Mouse (Mus musculus): ENCODE data around the gene Nxt2.
A peak's percentile ranks its signal among the peaks of the same experiment; 100 is the strongest.
"Not testable (repeated sequence)": the region's sequence is repeated elsewhere in the genome, so short reads cannot be mapped to it uniquely, and the experiment has no call there.

Gene Nxt2

DNA sequence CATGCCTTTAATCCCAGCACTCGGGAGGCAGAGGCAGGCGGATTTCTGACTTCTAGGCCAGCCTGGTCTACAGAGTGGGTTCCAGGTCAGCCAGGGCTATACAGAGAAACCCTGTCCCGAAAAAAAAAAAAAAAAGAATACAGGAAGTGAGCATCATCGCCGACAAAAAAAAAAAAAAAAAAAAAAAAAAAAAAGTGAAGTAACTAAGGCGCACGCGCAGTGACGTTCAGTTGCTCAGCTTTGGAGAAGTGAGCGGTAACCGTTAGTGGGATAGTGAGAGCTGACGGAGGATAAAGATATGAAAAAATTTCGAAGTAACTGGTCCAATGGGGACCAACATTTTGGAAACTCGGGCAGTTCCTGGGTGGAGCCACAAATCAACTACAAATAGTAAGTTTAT, at the start of gene Nxt2:
Nxt2 (plus strand) TSS at position 229 of the 400 bp plus-strand sequence.
- DNase-seq = no peak

GRCm38 (mm10) chrX:142176981-142177380, 49.6 kb upstream of the Nxt2 start:
- no peak for DNase-seq

GRCm38 (mm10) chrX:142182026-142182425, 44.5 kb upstream of the Nxt2 start:
- no peak for DNase-seq

DNA sequence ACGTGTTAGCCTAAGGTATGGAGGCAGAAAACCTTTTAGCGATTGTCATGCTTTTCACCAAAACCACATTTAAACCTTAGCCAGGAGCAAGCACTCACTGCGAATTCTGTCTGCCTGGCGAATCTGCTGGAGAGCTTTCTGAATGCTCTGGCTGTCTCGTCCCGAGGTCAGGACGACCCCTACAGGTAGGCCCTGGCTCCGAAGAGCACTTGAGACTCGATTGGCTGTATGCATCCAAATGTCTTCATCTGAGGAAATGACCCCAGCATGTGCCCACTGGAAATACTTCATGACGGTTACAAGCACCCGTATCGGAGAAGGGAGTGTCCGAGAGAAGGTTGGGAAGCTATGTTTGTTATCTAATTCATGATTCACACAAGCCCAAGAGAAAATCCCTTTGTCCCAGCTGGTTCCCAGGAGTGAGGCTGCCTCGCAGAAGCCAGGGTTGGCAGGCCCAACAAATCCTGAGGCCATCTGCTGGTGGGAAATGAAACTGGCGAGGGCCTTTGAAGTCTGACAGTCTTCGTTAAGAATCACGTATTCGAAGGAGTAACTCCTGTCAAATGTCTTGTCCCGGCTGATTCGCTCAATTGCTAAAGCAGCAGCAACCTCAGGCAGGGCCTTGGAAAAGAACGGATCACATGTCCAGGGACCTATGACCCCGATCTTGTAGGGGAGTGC, 37.4 kb upstream of the Nxt2 start:
- DNase-seq = no peak

- DNase-seq = no peak
Measured at GRCm38 (mm10) chrX:142190355-142190754, 36.2 kb upstream of the Nxt2 start.

- no peak for DNase-seq
Measured at GRCm38 (mm10) chrX:142194420-142194819, 32.1 kb upstream of the Nxt2 start.

- no peak for DNase-seq
Measured at GRCm38 (mm10) chrX:142195551-142195950, 31.0 kb upstream of the Nxt2 start.

- DNase-seq = no peak
Measured at GRCm38 (mm10) chrX:142196831-142197230, 29.7 kb upstream of the Nxt2 start, which contains the start of gene Gucy2f. TSS of gene Gucy2f (minus strand) at chrX:142196931.

GRCm38 (mm10) chrX:142200295-142200694, 26.3 kb upstream of the Nxt2 start:
- DNase-seq = peak; percentile 7

- DNase-seq = peak; percentile 31
Measured at GRCm38 (mm10) chrX:142227398-142228054, 956 bp downstream of the Nxt2 start.

DNA sequence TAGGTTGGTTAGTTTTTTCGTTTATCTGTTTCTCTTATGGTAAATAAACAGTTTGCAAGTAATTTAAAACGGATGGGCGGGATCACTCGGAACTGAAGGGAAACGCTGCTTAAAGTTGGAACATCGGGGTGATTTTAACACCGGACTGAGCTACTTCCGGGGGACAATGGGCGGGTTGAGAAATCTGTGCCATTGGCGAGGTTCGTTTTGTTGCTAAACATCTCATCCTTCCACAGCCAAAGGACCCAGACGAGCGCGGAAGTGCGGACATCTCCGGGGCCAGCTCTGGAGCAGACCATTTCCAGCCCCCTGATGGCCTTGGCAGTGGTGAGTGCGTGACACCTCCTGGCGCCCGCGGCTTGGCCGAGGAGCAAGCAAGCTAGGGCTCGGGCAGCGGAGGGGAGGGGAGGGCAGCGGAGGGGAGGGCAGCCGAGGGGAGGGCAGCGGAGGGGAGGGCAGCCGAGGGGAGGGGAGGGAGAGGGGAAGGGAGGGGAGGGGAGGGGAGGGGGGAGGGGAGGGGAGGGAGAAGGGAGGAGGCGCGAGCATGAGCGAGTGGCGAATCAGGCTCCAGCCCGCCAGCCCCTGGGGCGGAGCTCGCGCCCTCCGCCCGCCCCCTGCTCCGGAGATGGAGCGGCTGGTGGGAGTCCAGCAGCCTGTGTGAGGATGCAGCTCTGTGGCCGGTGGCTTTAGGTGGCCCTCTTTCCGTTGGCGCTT, 1.6 kb downstream of the Nxt2 start:
- DNase-seq = peak; percentile 74

GRCm38 (mm10) chrX:142228769-142229158, 2.2 kb downstream of the Nxt2 start:
- no peak for DNase-seq

- DNase-seq = not testable (repeated sequence)
Measured at GRCm38 (mm10) chrX:142236146-142236545, 9.6 kb downstream of the Nxt2 start.

- DNase-seq = no peak
Measured at GRCm38 (mm10) chrX:142237101-142237500, 10.5 kb downstream of the Nxt2 start.

- no peak for DNase-seq
Measured at GRCm38 (mm10) chrX:142245682-142246327, 19.2 kb downstream of the Nxt2 start.

- no peak for DNase-seq
Measured at GRCm38 (mm10) chrX:142250008-142250736, 23.6 kb downstream of the Nxt2 start.

DNA sequence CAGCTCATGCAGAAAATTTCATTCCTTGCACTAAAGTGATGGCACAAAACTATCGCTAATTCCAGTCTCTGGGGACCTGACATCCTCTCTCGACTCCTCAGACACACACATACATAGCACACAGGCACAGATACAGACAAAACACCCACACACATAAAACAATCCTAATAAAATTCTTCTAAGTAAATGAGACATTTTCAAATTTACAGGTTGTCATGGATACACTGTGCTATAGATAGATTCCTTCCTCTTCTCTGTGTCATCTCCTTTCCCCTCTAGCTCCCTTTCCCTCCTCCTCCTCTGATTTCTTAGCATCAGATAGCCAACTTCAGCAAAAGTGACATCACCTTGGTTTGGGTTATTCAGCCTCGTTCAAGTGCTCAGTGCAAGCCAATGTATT, 49.5 kb downstream of the Nxt2 start:
- no peak for DNase-seq

DNA sequence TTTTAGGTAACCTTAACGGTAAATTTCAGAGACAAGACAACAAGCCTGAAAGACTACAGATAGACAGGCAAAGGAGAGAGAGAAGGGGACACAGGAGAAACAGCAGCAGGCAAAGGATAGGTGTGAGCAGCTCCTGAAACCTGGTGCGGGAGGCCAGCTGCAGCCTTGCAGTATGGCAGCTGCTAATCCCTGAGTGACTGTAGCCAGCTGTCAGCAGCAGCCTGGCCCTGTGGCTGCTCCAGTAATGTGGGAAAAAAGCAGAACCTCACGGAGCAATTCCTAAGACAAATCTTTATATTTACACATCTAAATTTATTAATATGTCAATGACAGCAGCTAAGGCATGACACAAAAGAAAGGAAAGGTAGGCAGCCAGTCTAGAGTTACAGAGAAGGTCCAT, 50.0 kb downstream of the Nxt2 start:
- no peak for DNase-seq

DNA sequence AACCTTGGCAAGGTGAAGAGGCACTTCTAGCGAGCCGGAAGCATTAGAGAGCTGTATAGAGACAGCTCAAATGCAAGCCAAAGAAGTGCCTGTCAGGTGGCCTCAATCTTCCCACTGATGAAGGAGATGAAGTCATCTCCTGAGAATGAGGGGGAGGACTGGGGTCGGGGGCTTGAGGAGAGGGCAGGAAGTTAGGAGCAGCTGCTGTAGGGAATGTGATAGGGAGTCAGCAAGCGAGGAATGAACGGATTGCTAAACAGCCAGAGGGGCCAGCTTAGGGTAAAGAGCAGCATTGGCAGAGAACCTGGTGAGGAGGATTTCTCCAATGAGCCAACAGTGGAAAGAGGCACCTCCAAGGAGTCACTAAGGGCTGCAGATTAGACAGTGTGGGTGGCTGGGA, 59.3 kb downstream of the Nxt2 start:
- DNase-seq = no peak

All from thymus, postnatal 14 days (tissue).